Mouse (Mus musculus) neural tube, embryonic 14.5 days (tissue): Measurements from ENCODE around the gene Myh7. TPM values are rescaled to one million over a fixed set of nuclear protein-coding genes. Genes with fewer than 3 reads are reported as not detected.
"Not testable (repeated sequence)": the region's sequence is repeated elsewhere in the genome, so short reads cannot be mapped to it uniquely, and the experiment has no call there.

ENCODE experiments used
- ATAC-seq: fragments of 200-750 bp; cut with Nextera tagmentation; 2 replicates; pipeline ENCODE4 v1.8.0; 2017; ENCODE audit warnings: low read depth, mild to moderate bottlenecking, moderate TSS enrichment, moderate library complexity
- H3K27ac ChIP-seq: fragments of 300-500 bp; sonication (generic); 2 replicates; pipeline ENCODE4 v1.5.1; 2014; ENCODE audit warnings: low read depth, mild to moderate bottlenecking, control low read depth, low read length, moderate library complexity, mixed read lengths
- H3K27me3 ChIP-seq: fragments of 300-500 bp; sonication (generic); 2 replicates; pipeline ENCODE4 v1.6.1; 2014; ENCODE audit warnings: low read length; ENCODE audit not compliant: control insufficient read depth, insufficient read depth
- H3K36me3 ChIP-seq: fragments of 300-500 bp; sonication (generic); 2 replicates; pipeline ENCODE4 v1.6.1; 2014; ENCODE audit warnings: low read length, mixed read lengths; ENCODE audit not compliant: control insufficient read depth, insufficient read depth
- H3K4me1 ChIP-seq: fragments of 300-500 bp; sonication (generic); 2 replicates; pipeline ENCODE4 v1.6.1; 2014; ENCODE audit warnings: low read length; ENCODE audit not compliant: control insufficient read depth, insufficient read depth
- H3K4me2 ChIP-seq: fragments of 300-500 bp; sonication (generic); 2 replicates; pipeline ENCODE4 v1.6.1; 2014; ENCODE audit warnings: mild to moderate bottlenecking, low read depth, low read length, control low read depth
- H3K4me3 ChIP-seq: fragments of 300-500 bp; sonication (generic); 2 replicates; pipeline ENCODE4 v1.5.1; 2014; ENCODE audit warnings: low read depth, low read length, control low read depth, mixed read lengths
- H3K9ac ChIP-seq: fragments of 300-500 bp; sonication (generic); replicated peaks from 2 replicates; pipeline ENCODE4 v1.6.1; 2014; ENCODE audit warnings: low read depth, mild to moderate bottlenecking, control low read depth, low read length, mixed read lengths
- H3K9me3 ChIP-seq: fragments of 300-500 bp; sonication (generic); 2 replicates; pipeline ENCODE4 v1.6.1; 2016; ENCODE audit warnings: low read length; ENCODE audit not compliant: control insufficient read depth
- WGBS: fragments of 180-500 bp; shearing (Covaris S2); extraction: QIAGEN DNeasy Blood & Tissue Kit; methylation state at CpG from one replicate; pipeline ENCODE4 v1.1.7; 2014; 5-methylcytosine and 5-hydroxymethylcytosine counted together
- polyA plus RNA-seq: library from polyadenylated mRNA; unstranded; fragments of >200 nt; fragmentation: Nextera tagmentation; extraction: Ambion mirVana; gene quantifications from 2 replicates; pipeline ENCODE4 v1.2.1, GENCODE M21; 2014

Myh7 gene
- polyA plus RNA-seq, 1 experiment from 2014 or later, result 4.8 TPM

- Histone ChIP-seq H3K4me2 (no peak overlapping the region), H3K4me1 (no peaks in the 10 kb centered on the region), H3K9ac (no peak overlapping the region), H3K27me3 (no peaks in the 10 kb centered on the region), H3K36me3 (no peaks in the 10 kb centered on the region), H3K27ac (no peak overlapping the region), H3K4me3 (no peak overlapping the region), H3K9me3 (no peaks in the 10 kb centered on the region)
- WGBS, result 82% methylated on average over 6 of the region's 6 CpGs
- no peak for ATAC-seq
These were observed 6.4 kb upstream of the Myh7 start for GRCm38 (mm10) chr14:55000814-55001213.

GRCm38 (mm10) chr14:54999868-55000267 lies 5.4 kb upstream of the Myh7 start:
- not testable (repeated sequence) for H3K27ac ChIP-seq, H3K36me3 ChIP-seq, H3K4me2 ChIP-seq, H3K4me3 ChIP-seq, H3K9me3 ChIP-seq, H3K4me1 ChIP-seq, H3K9ac ChIP-seq, H3K27me3 ChIP-seq, ATAC-seq
- 89% methylated on average over 5 of the region's 5 CpGs for WGBS

GRCm38 (mm10) chr14:54998680-54999079 lies 4.3 kb upstream of the Myh7 start:
- ATAC-seq, result no peak
- H3K4me2 ChIP-seq, result no peak overlapping the region
- H3K9ac ChIP-seq, result no peak overlapping the region
- H3K4me3 ChIP-seq, result no peak overlapping the region
- no peaks in the 10 kb centered on the region for H3K36me3 ChIP-seq
- H3K4me1 ChIP-seq, result no peaks in the 10 kb centered on the region
- H3K27ac ChIP-seq, result no peak overlapping the region
- no peaks in the 10 kb centered on the region for H3K27me3 ChIP-seq
- no peaks in the 10 kb centered on the region for H3K9me3 ChIP-seq

- WGBS, result 47% methylated on average over 4 of the region's 4 CpGs
- Histone ChIP-seq H3K9ac (no peak overlapping the region), H3K4me1 (no peaks in the 10 kb centered on the region), H3K27ac (no peak overlapping the region), H3K4me2 (no peak overlapping the region), H3K4me3 (no peak overlapping the region), H3K9me3 (no peaks in the 10 kb centered on the region), H3K27me3 (no peaks in the 10 kb centered on the region), H3K36me3 (no peaks in the 10 kb centered on the region)
- no peak for ATAC-seq
These were observed 2.9 kb upstream of the Myh7 start for GRCm38 (mm10) chr14:54997297-54997696.

GRCm38 (mm10) chr14:54996793-54997192 lies 2.4 kb upstream of the Myh7 start:
- Histone ChIP-seq H3K4me2 (no peak overlapping the region), H3K9me3 (no peaks in the 10 kb centered on the region), H3K36me3 (no peaks in the 10 kb centered on the region), H3K27ac (no peak overlapping the region), H3K9ac (no peak overlapping the region), H3K27me3 (no peaks in the 10 kb centered on the region), H3K4me1 (no peaks in the 10 kb centered on the region), H3K4me3 (no peak overlapping the region)
- no peak for ATAC-seq
- WGBS, result 42% methylated on average over 9 of the region's 9 CpGs

DNA sequence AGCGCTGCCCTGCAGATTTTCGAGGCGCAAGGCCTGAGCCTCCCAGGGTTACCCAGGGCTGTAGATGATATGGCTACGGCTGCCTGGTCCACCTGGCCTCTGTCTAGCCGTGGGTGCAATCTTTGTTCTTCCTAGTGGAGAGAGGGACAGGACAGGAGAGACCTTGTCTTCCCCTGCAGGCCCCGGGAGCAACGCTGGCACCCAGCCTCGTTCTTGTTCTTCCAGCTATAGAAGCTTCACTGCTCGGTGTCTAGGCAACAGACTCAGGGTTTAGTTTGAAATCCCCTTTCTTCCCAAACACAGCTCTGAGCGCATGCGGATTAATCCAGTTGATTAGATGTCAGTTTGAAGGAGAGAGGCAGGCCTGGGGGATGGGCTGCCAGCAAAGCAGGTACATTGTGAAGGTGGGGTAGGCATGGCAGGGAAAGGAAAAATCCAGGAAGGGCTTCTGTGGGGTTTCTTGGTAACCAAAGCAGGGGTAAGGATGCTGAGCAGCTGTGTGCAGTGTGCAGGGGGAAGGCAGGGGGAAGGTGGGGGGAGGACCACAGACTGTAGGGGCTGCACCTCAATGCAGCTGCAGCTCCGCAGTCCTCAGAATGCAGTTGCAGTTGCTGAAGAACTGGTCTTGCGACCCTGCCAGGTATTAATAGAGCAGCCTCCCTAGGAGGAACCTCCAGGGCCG lies 1.2 kb upstream of the Myh7 start:
- Histone ChIP-seq H3K36me3 (no peaks in the 10 kb centered on the region), H3K9ac (no peak overlapping the region), H3K27me3 (no peaks in the 10 kb centered on the region), H3K4me1 (no peaks in the 10 kb centered on the region), H3K4me2 (no peak overlapping the region), H3K27ac (peak overlapping the region; percentile 62; the same call in 1 of the 2 replicates), H3K4me3 (no peak overlapping the region), H3K9me3 (no peaks in the 10 kb centered on the region)
- peak; percentile 60 for ATAC-seq
- WGBS, result 53% methylated on average over 14 of the region's 14 CpGs

DNA sequence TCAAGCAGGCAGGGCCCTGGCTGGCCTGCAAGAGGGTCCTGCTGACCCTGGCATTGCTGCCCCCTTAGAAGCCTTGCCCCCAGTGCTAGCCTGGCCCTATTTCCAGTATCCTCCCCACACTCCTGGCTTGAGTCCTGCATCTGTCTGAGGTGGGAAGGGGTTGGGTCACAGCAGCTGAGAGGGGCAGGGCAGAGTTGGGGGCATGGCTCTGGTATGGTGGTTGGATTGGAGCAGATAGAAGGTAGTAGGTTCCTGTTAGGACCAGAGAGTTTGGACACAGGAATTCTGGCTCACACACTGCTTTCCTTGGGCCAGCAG lies 402 bp upstream of the Myh7 start:
- Histone ChIP-seq H3K27me3 (no peaks in the 10 kb centered on the region), H3K27ac (peak overlapping the region; percentile 62; the same call in 1 of the 2 replicates), H3K4me1 (no peaks in the 10 kb centered on the region), H3K9me3 (no peaks in the 10 kb centered on the region), H3K9ac (no peak overlapping the region), H3K36me3 (no peaks in the 10 kb centered on the region), H3K4me3 (no peak overlapping the region), H3K4me2 (no peak overlapping the region)
- no peak; the same call in 1 of the 2 replicates for ATAC-seq

DNA sequence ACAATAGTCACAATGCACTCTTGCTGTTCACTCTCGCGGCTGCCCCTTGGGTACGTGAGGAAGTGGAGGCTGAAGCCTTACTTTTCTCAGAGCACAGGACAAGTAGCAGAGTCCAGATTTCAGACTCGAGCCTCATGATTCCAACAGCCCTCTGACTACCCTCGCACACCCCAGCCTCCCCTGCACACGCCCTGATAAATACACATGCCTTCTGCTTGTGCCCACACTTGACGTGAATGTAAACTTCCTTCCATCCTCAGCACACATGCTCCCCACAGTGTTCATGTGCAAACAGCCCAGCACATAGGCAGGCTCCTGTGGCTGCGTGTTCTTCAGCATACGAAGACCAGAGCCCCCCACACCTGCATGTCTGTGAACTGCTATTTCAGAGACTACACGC lies 790 bp downstream of the Myh7 start:
- Histone ChIP-seq H3K36me3 (no peaks in the 10 kb centered on the region), H3K4me2 (no peak overlapping the region), H3K9ac (no peak overlapping the region), H3K9me3 (no peaks in the 10 kb centered on the region), H3K4me3 (no peak overlapping the region), H3K27me3 (no peaks in the 10 kb centered on the region), H3K4me1 (no peaks in the 10 kb centered on the region), H3K27ac (no peak overlapping the region)
- WGBS, result 75% methylated on average over 10 of the region's 10 CpGs
- no peak for ATAC-seq

- H3K4me3 ChIP-seq, result no peak overlapping the region
- no peaks in the 10 kb centered on the region for H3K4me1 ChIP-seq
- H3K4me2 ChIP-seq, result no peak overlapping the region
- no peaks in the 10 kb centered on the region for H3K36me3 ChIP-seq
- no peaks in the 10 kb centered on the region for H3K9me3 ChIP-seq
- H3K27ac ChIP-seq, result no peak overlapping the region
- ATAC-seq, result no peak
- no peak overlapping the region for H3K9ac ChIP-seq
- H3K27me3 ChIP-seq, result no peaks in the 10 kb centered on the region
- WGBS, result 88% methylated on average over 10 of the region's 10 CpGs
These were observed 2.2 kb downstream of the Myh7 start for GRCm38 (mm10) chr14:54992196-54992595.
